Mouse (Mus musculus) stomach, postnatal 0 days (tissue): Measurements from ENCODE around the gene Cdk9.

Experiments
- CTCF ChIP-seq: IDR thresholded peaks from 2 replicates; pipeline ENCODE4 v1.5.1; 2016; ENCODE audit warnings: antibody characterized with exemption, low read depth, mild to moderate bottlenecking, moderate library complexity
- EP300 ChIP-seq: optimal IDR thresholded peaks from 2 replicates; pipeline ENCODE3; 2016; ENCODE audit warnings: antibody characterized with exemption

- TF ChIP-seq CTCF (no peak), EP300 (no peak)
Observed at GRCm38 (mm10) chr2:32736306-32736829, 23.5 kb upstream of the Cdk9 start.
